Mouse (Mus musculus): ENCODE measurements around the gene Gal3st1.
"Not testable (repeated sequence)": the region's sequence is repeated elsewhere in the genome, so short reads cannot be mapped to it uniquely, and the experiment has no call there.

The Gal3st1 gene

DNA sequence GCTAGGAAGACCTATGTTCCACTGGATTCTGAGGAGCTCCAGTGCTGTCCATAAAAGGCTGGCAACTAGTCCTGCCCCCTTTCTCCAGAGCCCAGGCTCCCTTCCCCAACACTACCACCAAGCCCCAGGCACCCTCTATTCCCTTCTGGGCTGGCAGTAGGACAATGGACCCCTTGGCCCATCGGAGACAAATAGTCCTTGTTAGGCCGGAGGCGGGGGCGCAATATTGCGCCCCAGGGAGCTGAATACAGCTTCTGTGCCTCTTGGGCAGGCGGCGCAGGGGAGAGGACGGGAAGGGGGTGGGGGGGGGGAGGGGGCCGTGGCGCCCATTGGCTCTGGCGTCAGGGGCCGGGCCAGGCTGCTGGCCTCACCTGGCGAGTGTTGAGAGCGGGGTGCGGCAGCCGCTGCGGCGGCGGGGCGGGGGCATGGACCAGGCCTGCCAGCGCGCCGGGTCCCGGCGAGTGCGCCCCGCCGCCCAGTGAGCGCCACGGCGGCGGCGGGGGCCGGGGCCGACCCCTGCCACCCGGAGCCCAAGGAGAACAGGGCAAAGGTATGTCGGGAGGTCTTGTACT is at the start of gene Gal3st1:
TSS of gene Gal3st1 (plus strand) at position 346 of the 572 bp plus-strand sequence.
- DNase-seq (ENCODE audit: low read depth in 2 of 2, low spot score in 2 of 2) = no peak

GRCm38 (mm10) chr11:3933756-3934285 is 49.6 kb upstream of the Gal3st1 start:
- no peak for DNase-seq (ENCODE audit: low read depth in 2 of 2, low spot score in 2 of 2)

DNA sequence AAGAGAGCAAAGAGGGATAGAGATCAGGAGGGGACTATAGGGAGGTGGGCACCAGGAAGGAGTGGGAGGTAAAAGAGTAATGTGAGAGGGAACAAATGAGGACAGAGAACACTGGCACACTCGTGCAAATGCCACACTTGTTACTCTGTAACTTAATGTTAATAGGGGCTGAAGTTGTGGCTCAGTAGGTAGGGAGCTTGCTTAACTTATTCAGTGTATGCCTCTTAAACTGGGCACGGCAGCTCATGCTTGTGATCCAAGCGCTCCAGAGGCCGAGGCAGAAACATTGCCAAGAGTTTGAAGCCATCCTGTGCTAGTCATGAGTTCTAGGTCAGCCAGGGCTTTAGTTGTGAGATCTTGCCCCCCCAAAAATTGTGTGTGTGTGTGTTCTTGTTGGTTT is 48.3 kb upstream of the Gal3st1 start:
- no peak for DNase-seq (ENCODE audit: low read depth in 2 of 2, low spot score in 2 of 2)

GRCm38 (mm10) chr11:3936318-3936717 is 47.1 kb upstream of the Gal3st1 start:
- DNase-seq (ENCODE audit: low read depth in 2 of 2, low spot score in 2 of 2) = no peak

DNA sequence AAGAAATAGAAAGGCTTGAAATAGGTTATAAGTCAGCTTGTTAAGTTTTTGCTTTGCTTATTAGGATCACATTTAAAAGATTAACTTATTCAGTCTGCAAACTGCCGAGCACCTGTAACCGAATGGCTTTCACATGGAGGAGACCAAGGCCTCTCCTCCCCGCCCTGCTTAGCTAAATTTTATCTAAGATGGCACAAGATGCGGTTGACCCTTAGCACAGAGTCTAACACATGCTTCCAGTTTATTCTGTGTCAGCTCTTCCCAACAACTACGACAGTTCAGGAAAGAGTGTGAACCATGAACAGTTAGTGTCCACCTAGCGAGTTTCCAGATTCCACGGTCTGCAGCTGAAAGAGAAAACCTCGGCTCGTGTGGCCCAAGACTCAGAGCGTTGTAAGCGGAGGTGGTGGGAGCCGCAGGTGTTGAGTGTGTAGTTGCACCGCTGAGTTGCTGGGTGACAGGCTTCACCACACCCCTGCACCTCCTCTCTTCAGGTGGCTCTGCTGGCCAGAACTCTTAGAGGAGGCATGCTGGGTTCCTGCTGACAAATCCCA is 46.0 kb upstream of the Gal3st1 start:
- no peak for DNase-seq (ENCODE audit: low read depth in 2 of 2, low spot score in 2 of 2)

- DNase-seq (ENCODE audit: low read depth in 2 of 2, low spot score in 2 of 2) = no peak
These were observed 42.1 kb upstream of the Gal3st1 start for GRCm38 (mm10) chr11:3941371-3941770.

GRCm38 (mm10) chr11:3946386-3946785 is 37.0 kb upstream of the Gal3st1 start:
- DNase-seq (ENCODE audit: low read depth in 2 of 2, low spot score in 2 of 2) = no peak

GRCm38 (mm10) chr11:3954876-3955275 is 28.6 kb upstream of the Gal3st1 start:
- DNase-seq (ENCODE audit: low read depth in 2 of 2, low spot score in 2 of 2) = not testable (repeated sequence)

GRCm38 (mm10) chr11:3955371-3955770 is 28.1 kb upstream of the Gal3st1 start:
- not testable (repeated sequence) for DNase-seq (ENCODE audit: low read depth in 2 of 2, low spot score in 2 of 2)

GRCm38 (mm10) chr11:3960901-3961300 is 22.5 kb upstream of the Gal3st1 start:
- no peak for DNase-seq (ENCODE audit: low read depth in 2 of 2, low spot score in 2 of 2)

DNA sequence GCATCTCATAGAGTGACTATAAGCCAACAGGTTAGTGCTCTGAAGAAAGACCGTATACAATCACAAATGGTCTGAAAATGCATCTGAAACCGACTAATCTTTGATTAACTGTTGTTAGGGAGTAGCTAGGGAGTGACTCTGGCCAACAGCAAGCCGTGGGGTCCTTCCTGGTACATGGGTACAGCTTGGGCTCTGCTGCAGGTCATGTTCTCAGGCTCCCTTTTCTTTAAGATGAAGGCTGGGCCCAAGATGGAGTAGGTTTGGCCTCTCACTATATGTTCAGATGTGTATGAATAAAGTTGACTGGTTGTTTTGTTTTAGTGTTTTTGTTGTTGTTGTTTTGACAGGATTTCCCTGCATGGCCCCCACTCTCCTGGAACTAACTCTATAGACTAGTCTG is 21.7 kb upstream of the Gal3st1 start:
- DNase-seq (ENCODE audit: low read depth in 2 of 2, low spot score in 2 of 2) = no peak

- DNase-seq (ENCODE audit: low read depth in 2 of 2, low spot score in 2 of 2) = no peak
These were observed 20.3 kb upstream of the Gal3st1 start for GRCm38 (mm10) chr11:3963155-3963554.

DNA sequence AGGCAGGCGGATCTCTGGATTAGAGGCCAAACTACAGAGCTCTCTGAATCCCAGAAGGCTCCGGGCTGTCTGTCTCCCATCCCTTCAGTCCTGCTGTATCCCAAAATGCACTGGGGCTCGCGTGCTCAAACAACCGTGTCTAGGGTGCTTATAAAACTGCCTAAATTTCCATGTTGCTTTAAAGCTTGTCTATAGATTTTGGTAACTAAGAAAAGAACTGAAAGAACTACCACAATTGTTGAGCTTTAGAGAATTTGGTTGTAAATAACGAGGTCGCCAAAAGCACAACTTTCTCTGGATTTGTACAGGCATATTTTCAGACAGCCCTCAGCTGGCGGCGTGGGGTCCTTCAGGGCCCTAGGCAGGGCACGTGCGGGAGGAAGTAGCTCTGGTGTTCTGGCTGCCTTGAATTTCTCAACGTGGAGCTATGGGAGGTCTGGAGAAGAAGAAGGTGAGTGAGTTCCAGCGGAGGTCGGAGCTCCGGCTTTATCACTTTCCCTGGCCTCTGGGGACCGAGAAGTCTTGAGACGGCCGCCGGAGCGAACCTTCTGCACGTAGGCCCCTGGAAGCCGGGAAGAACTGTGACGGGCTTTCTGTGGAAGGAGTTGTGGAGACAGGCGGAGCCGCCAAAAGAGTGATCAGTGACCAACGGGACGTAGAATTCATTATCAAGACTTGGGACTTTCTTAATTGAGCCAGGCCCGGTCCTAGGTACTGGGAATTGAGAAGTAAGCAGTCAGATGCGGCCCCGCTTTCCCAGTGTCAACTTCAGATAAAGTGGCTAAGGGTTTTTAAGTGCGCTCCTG is 19.6 kb upstream of the Gal3st1 start, which contains the start of gene Pes1:
TSS of gene Pes1 (plus strand) at position 366 of the 806 bp plus-strand sequence.
- DNase-seq (ENCODE audit: low read depth in 2 of 2, low spot score in 2 of 2) = peak; percentile 81 to 83

DNA sequence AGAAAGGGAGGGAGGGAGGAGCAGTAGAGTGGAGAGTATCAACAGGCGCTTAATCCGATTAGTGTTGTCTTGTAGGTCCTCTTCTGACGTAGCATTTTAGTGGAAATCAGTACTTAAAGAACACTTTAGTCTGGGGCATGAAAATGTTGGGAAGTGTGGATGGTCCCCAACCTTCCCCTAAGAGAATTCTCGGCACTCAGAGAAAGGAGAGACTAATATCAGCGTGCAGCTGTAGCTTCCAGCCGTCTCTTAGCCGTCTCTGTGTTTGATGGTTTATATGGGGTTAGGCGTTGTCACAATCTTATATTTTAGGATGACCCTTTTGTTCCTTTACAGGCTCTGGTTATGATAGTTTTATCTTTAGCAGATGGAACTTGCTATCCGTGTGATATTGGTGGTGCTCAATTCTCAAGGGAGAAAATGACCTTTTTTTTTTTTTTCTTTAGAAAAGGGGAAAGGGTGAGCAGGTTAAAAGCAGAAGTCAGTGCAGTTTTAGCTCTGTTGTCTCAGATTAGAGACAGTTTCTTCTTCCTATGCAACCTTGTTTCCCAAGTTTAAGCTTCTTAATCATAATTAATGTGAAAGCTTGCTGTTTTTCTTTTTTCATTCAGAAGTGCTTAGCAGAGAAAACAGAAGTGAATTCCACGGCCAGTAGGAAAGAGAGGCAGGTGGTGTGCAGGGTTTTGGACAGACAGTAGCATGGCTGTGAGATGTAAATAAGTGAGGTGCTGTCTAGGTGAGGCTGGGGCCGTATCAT is 18.8 kb upstream of the Gal3st1 start:
- DNase-seq (ENCODE audit: low read depth in 2 of 2, low spot score in 2 of 2) = no peak

- no peak for DNase-seq (ENCODE audit: low read depth in 2 of 2, low spot score in 2 of 2)
These were observed 13.6 kb upstream of the Gal3st1 start for GRCm38 (mm10) chr11:3969837-3970236.

GRCm38 (mm10) chr11:3970361-3970760 is 13.1 kb upstream of the Gal3st1 start:
- no peak for DNase-seq (ENCODE audit: low read depth in 2 of 2, low spot score in 2 of 2)

DNA sequence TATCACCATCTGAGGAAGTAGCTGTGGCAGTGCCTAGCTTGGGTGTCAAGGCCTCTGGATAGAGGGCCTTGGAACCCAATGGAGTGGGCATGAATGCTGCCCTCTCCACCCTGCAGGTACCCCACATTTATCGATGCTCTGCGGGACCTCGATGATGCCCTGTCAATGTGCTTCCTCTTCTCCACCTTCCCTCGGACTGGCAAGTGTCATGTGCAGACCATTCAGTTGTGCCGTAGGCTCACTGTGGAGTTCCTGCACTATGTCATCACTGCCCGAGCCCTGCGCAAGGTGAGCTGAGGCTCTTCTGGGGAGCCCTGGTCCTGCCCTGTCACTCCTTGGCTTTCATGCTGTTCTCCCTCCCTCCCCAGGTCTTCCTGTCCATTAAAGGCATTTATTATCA is 10.4 kb upstream of the Gal3st1 start:
- no peak for DNase-seq (ENCODE audit: low read depth in 2 of 2, low spot score in 2 of 2)

- no peak for DNase-seq (ENCODE audit: low read depth in 2 of 2, low spot score in 2 of 2)
These were observed 9.1 kb upstream of the Gal3st1 start for GRCm38 (mm10) chr11:3974311-3974710.

DNA sequence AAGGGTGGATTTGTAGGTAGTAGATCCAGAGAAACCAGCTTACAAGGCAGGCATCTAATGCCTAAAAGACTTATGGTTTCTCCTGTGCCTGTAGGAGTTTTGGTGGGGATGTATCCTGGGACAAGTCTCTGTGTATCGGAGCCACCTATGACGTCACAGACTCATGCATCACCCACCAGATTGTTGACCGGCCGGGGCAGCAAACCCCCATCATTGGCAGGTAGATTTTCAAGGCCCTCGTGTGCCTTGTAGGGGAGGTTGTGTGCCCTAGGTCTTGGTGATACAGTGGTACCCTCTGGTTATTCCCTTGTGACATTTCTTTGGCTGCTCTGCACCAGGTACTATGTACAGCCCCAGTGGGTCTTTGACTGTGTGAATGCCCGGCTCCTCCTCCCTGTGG is 6.8 kb upstream of the Gal3st1 start, which contains the start of gene 4930556J24Rik:
TSS of gene 4930556J24Rik (minus strand) at position 101 of the 400 bp plus-strand sequence.
- DNase-seq (ENCODE audit: low read depth in 2 of 2, low spot score in 2 of 2) = no peak

GRCm38 (mm10) chr11:3978421-3978820 is 5.0 kb upstream of the Gal3st1 start:
- no peak for DNase-seq (ENCODE audit: low read depth in 2 of 2, low spot score in 2 of 2)

DNA sequence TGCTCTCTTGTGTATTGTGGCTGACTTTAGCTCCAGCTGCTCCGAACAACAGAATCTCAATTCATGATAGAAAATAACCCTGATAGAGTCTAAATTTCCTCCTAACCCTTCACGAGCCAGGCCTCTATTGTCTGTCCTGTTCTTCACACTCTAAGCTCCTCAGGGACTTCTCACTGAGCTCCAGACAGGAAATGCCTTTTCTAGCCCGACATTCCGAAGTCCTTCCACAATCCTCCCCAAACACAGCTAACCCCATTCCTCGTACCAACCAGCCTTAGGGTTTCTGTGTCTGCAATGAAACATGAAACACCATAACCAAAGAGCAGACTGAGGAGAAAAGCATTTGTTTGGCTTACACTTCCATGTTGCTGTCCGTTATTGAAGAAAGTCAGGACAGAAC is 1.9 kb upstream of the Gal3st1 start:
- no peak for DNase-seq (ENCODE audit: low read depth in 2 of 2, low spot score in 2 of 2)
